Mouse (Mus musculus): ENCODE results near the gene Mnt.

Gene Mnt

DNA sequence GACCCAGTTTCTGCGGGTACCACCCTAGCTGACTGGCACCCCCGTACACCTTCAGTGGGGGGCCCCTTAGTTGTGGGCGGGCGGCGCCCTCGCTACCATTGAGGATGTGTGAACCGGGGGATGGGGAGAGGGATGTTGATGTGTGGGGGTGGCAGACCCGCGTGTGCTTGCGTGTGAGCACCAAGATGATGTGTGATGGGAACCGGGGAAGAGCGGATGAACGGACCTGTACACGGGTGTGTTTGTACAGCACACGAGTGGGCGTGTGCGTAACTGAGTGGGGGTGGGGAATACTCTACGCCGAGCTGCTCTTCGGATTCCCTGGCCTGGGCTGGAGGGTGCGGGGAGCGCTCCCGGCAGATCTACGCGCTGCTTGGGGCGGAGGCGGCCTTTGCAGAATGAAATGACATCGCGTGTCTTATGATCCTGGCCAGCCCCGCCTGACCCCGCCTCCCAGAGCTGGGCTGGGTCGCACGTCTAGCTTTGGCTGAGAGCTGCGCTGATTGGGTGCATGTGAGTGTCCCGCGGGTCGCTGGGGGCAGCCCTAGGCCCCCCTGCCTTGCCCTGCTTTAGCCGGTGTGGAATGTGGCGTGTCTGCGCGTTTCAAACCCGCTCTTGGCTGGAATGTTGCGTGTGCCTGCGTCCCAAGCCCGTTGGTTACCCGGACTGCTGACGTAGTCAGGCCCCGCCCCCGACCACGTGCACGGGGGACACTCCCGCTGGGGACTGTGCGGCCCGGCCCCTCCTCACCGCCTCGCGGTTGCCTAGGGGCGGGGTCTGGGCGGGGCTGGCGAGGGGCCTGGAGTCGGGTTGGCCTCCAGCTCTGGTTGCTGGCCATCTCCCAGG, 1.1 kb downstream of the Mnt start:
- DNase-seq (ENCODE audit: low spot score), result peak; percentile 97

GRCm38 (mm10) chr11:74832503-74833143, 1.9 kb downstream of the Mnt start:
- DNase-seq (ENCODE audit: low spot score), result peak; percentile 28

- DNase-seq (ENCODE audit: low spot score), result no peak
These were observed 3.0 kb downstream of the Mnt start for GRCm38 (mm10) chr11:74833536-74834358.

DNA sequence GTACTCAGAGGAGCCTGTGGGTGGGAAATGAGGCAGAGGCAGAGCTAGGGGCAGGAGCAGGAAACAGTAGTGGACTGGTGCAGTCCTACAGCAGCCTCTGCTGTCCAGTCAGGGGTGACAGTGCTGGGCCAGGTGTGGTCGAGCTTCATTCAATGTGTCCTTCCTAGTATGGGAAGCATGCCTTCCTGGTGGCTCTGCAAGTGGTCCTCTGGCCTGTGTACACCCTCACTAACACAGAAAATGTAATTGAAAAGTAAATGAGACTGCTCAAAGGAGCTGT, 3.6 kb downstream of the Mnt start:
- no peak for DNase-seq (ENCODE audit: low spot score)

GRCm38 (mm10) chr11:74834650-74835277, 4.0 kb downstream of the Mnt start:
- DNase-seq (ENCODE audit: low spot score), result no peak

DNA sequence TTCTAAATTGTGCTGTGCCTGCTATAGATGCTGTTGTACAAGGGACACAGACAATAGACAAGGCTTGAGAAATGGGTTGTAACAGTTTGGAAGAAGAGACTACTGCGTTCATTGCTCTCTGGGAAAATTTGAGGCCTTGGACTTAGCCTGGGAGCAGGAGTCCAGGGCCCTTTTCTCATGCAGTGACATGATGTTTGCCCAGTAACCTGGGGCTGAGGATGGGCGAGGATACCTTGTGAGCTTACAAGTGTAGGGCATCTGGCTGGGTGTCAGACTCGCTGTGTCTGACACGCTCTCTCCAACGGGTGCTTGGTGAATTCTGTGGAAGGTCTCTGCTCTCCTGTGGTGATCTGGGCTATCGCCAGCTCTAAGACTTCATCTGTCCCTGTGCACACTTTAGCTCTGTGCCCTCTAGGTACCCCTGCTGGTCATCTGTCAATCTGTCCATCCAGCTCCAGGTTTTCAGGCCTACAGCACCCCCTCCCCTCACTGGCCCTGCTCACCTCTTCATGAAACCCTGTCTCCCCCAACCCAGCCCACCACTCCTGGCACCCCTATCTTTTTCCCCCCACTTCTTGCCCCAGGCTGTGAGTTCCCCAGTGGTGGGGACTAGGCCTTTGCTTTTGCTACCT, 5.0 kb downstream of the Mnt start:
- DNase-seq (ENCODE audit: low spot score), result no peak

DNA sequence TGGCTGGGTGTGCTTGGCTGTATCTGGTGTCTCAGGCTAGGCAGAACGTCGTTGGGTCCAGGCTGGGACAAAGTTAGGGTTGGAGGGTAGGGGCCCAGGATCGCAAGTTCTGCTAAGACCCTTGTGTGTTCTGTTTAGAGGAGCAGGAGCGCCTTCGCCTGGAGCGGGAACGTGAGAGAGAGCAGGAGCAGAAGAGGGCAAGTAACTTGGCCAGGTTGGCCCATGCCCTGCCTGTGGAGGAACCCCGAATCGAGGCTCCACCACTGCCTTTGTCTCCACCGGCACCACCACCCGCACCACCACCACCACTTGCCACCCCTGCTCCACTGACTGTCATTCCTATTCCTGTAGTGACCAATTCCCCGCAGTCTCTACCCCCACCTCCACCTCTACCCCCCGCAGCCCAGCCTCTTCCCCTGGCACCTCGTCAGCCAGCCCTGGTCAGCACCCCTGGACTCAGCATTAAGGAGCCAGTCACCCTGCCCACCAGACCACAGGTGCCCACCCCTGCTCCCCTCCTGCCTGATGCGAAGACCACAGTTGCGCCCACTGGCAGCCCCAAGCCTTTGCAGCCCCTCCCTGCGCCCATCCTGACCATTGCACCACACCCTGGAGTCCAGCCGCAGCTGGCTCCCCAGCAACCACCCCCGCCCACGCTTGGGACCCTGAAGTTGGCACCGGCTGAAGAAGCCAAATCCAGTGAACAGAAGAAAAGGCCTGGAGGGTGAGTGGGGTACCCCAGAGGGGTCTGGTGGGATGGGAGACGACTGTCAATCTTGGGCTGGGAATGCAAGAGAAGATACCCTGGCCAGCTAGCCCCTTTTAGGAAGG, 5.7 kb downstream of the Mnt start:
- DNase-seq (ENCODE audit: low spot score), result no peak

GRCm38 (mm10) chr11:74837056-74837693, 6.5 kb downstream of the Mnt start:
- DNase-seq (ENCODE audit: low spot score), result no peak

DNA sequence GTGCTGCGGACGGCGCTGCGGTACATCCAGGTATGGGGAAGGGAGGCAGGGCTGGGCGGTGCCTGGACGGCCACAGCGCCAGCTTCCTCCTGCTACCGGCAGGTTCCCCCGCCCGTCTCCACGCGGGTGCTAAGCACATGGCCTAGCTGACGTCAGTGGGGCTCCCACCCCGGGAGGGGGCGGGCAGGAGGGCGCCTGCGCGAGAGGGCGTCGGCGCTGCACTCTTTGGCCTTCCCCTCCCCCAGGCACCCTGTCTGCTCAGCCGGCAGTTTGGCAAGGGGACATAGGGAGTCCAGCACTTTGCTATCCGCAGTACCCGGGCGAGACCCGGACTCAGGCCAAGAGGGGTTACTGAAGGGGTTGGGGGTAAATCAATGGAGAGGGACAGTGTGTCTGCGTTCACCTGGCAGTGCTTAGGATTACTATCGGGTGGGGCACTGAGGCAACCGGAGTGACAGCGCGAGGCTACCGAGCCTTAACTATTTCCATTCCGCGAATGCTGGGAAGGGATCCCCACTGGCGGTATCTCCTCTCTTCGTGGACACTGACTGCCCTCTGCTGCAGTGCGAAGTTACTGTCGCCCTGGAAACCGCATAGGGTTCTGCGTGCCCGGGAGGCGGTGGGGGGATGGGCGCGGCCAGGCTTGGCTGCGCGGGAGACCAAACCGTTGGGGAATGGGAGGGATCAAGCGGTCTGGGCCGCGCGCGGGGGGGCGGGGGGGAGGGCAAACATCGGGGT, 7.1 kb downstream of the Mnt start:
- peak; percentile 85 for DNase-seq (ENCODE audit: low spot score)

DNA sequence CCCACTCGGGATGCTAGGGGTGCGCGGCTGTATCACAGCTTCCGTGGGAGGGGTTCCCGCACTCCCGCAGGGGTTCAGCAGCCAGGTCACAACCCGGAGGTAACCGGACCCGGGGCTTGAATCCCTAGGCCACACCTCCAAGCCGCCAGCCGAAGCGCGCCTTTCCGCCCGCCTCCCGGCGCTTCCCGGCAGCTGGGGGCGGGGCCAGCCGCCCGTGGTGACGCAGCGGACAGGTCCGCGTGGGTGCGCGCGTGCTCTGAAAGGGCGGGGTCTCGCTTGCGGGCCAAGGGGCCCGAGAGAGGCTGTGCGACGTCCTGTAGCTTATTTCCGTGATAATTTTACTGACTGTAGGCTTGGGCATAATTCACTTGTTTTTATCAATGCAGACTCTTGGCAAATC, 7.7 kb downstream of the Mnt start:
- DNase-seq (ENCODE audit: low spot score), result peak; percentile 75

GRCm38 (mm10) chr11:74838971-74839370, 8.3 kb downstream of the Mnt start:
- no peak for DNase-seq (ENCODE audit: low spot score)

DNA sequence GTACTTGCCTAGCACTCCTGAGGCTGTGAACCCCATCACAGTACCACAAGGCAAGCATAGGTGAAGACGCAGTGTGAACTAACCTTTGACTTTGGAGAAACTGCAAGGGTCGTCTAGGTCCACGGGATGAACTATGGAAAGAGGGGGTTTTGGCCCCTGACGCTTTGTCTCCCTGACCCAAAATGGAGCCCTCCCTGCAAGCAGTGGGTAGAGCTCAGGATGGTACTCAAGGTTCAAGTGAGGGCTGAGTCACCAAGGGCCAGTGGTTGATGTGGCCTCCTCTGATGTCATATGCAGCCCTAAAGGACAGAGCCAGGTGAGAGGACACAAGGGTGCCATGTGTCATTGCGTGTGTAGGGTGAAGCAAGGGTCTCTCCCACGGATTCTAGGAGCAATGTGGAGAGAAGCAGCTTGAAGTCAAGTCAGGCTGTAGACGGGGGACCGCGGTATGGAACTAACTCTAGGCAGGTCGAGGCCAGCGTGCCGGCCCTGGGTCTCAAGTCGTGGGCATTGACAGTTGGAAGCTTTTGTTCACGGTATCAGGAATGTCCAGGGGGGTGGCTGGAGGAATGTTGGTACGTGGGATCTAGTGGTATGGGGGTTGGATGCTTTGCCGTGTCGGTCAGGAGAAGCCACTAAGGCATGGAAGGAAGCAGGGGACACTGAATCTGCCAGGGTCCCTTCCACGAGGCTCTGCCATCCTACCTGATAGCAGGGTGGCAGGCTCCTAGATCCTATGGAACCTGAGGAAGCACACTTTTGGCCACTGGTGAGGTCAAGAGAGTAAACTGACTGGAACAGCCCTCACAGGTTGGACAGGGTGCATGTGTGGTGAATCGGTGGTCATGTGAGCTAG, 9.4 kb downstream of the Mnt start:
- no peak for DNase-seq (ENCODE audit: low spot score)

DNA sequence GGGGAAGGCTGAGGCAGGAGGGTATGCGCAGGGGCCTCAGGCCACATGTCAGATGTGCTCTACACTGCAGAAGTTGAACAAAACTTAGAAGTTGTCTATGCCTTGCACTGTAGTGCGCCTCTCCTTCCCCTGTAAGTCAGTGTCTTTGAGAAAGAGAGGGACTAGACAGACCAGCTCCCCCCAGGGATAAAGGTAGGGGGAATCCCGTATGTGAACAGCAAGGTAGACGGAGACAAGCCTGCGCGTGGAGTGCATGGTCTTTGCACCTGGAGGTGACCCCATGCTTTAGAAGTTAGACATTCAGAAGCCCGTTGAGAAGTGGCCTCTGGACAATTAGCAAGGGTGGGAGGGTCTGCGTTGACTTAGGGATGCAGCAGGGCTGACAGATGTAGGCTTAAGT, 10.0 kb downstream of the Mnt start:
- DNase-seq (ENCODE audit: low spot score), result no peak

DNA sequence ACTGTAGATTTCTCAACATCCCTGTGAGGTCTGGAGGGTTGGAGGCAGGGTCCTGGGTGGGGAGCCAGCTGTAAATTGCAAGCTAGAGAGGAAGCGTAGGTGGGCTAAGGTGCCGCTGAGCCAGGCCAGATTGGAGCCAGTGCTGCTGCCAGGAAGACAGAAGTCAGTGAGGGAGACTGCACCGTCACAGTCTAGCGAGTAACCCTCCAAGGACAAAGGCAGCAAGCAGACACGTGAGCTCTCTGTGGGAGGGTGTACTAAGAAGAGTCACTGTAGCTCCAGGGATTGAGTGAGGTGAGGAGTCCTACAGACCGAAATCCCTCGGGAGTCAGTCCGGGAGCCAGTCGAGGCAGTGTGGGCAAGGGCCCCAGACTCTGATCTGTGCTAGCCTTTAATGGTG, 10.6 kb downstream of the Mnt start:
- DNase-seq (ENCODE audit: low spot score), result no peak

GRCm38 (mm10) chr11:74842045-74842444, 11.3 kb downstream of the Mnt start:
- DNase-seq (ENCODE audit: low spot score), result no peak

DNA sequence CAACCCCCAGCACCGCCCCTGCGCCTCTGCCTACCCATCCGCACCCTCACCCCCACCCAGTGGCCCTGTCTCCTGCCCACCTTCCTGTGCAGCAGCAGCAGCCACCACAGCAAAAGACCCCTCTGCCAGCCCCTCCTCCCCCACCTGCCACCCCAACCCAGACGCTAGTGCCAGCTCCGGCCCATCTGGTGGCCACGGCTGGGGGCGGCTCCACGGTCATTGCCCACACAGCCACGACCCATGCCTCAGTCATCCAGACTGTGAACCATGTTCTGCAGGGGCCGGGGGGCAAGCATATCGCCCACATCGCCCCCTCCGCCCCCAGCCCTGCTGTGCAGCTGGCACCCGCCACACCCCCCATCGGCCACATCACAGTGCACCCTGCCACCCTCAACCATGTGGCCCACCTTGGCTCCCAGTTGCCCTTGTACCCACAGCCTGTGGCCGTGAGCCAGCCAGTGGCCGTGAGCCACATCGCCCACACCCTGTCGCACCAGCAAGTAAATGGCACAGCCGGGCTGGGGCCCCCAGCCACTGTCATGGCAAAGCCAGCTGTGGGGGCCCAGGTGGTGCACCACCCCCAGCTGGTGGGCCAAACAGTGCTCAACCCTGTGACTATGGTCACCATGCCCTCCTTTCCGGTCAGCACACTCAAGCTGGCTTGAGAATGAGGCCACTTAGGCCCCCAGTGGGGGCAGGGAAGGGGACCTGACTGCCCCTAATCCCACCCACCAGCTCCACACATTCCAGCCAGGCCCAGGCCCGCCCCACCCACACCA, 12.1 kb downstream of the Mnt start:
- DNase-seq (ENCODE audit: low spot score), result no peak

DNA sequence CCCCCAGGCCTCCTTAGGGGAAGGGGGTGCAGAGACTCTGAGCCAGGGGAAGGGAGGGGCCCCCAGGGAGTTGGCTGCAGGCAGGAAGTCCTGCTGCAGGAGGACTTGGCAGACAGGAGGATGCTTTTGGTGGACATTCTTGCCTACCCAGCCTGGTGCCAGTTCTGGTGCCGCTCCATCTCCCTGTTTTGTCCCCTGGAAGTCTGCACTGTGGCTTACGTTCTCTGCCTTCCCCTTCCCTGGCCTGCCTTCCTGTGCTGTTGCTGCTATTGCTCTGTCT, 12.7 kb downstream of the Mnt start:
- DNase-seq (ENCODE audit: low spot score), result no peak

- DNase-seq (ENCODE audit: low spot score), result no peak
These were observed 13.0 kb downstream of the Mnt start for GRCm38 (mm10) chr11:74843761-74844160.

Data from ovary, postnatal 10 days (tissue).